Mouse (Mus musculus) liver, embryonic 14.5 days (tissue): ENCODE measurements at regions not wholly inside any gene's neighbourhood (a gene's known extent, or its start where the extent isn't known, plus 50 kb on each side); places are given as distances from the start of the nearest gene placed in this dataset.

Source experiments
- CTCF ChIP-seq: IDR thresholded peaks from 2 replicates; pipeline ENCODE4 v1.5.1; 2016; ENCODE audit warnings: antibody characterized with exemption, low read depth, control low read depth
- EP300 ChIP-seq: IDR thresholded peaks from 2 replicates; pipeline ENCODE4 v1.6.1; 2016; ENCODE audit warnings: antibody characterized with exemption, low read depth

DNA sequence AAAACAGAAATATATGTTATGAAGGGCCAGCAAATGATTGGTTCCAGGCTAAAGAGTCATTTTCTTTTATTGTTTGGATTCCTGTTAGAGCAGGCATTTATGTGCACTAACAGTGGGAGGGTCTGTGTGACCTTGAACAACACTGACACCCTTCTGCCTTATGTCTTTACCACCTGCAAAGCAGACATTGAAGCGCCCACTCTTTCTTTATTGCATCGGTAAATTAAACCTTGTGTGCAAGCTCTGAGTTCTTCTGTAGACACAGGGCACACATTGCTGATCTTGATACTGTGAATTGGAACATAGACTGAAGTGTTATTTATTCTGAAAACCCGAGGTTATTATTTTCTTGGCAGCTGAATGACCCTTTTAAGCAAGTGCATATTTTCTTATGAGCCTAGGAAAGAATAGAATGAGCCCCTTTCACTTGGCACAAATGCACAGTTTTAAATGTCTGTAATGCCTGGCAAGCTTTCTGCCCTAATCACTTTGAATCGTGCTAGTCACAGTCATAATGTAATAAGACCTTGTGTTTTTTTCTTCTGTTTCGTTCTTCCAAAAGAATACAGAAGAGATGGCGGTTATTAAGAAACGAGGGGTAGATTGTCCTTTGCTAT lies 125.1 kb upstream of the Cobl start:
- TF ChIP-seq CTCF (no peak), EP300 (no peak)
